Mouse (Mus musculus): ENCODE measurements at regions not wholly inside any gene's neighbourhood (a gene's known extent, or its start where the extent isn't known, plus 50 kb on each side); places are given as distances from the start of the nearest gene placed in this dataset.
A peak's percentile ranks its signal among the peaks of the same experiment; 100 is the strongest.

GRCm38 (mm10) chr5:51227996-51228395 is 339.5 kb downstream of the Ppargc1a start:
- H3K9me3 ChIP-seq (replicated peaks), result no peaks in the 10 kb centered on the region
- no peak for DNase-seq (ENCODE audit: low spot score)
- 84% methylated on average over 3 of the region's 3 CpGs for WGBS
- no peaks in the 10 kb centered on the region for H3K36me3 ChIP-seq
- no peaks in the 10 kb centered on the region for H3K27me3 ChIP-seq (ENCODE audit: low read depth, poor library complexity, severe bottlenecking)
- H3K4me3 ChIP-seq, result no peak overlapping the region
- H3K27ac ChIP-seq (replicated peaks), result no peak overlapping the region
- H3K4me1 ChIP-seq, result no peaks in the 10 kb centered on the region

GRCm38 (mm10) chr5:51203266-51203665 is 364.3 kb downstream of the Ppargc1a start:
- no peak overlapping the region for H3K27ac ChIP-seq (replicated peaks)
- no peaks in the 10 kb centered on the region for H3K4me1 ChIP-seq
- H3K36me3 ChIP-seq, result no peaks in the 10 kb centered on the region
- no peaks in the 10 kb centered on the region for H3K9me3 ChIP-seq (replicated peaks)
- no peaks in the 10 kb centered on the region for H3K27me3 ChIP-seq (ENCODE audit: low read depth, poor library complexity, severe bottlenecking)
- no peak for DNase-seq (ENCODE audit: low spot score)
- no peak overlapping the region for H3K4me3 ChIP-seq
- 93% methylated on average over 1 of the region's 1 CpGs for WGBS

- Histone ChIP-seq H3K36me3 (no peaks in the 10 kb centered on the region), H3K4me3 (no peak overlapping the region), H3K27ac (replicated peaks) (no peak overlapping the region), H3K27me3 (ENCODE audit: low read depth, poor library complexity, severe bottlenecking) (no peaks in the 10 kb centered on the region), H3K4me1 (no peaks in the 10 kb centered on the region), H3K9me3 (replicated peaks) (no peaks in the 10 kb centered on the region)
- DNase-seq (ENCODE audit: low spot score), result no peak
- 84% methylated on average over 4 of the region's 4 CpGs for WGBS
Observed at GRCm38 (mm10) chr5:51202525-51203215, 364.9 kb downstream of the Ppargc1a start.

- Histone ChIP-seq H3K27ac (replicated peaks) (0 out of 2 replicates have a peak overlapping the region, but pooled peaks have one; percentile 23), H3K4me3 (no peak overlapping the region), H3K27me3 (ENCODE audit: low read depth, poor library complexity, severe bottlenecking) (no peaks in the 10 kb centered on the region), H3K4me1 (peaks cover 6% of the 10 kb centered on the region; the same call in 1 of the 2 replicates), H3K9me3 (replicated peaks) (no peaks in the 10 kb centered on the region), H3K36me3 (no peaks in the 10 kb centered on the region)
- WGBS, result 55% methylated on average over 4 of the region's 4 CpGs
- DNase-seq (ENCODE audit: low spot score), result no peak
Observed at GRCm38 (mm10) chr5:51196393-51197347, 370.9 kb downstream of the Ppargc1a start.

GRCm38 (mm10) chr5:51190661-51191060 is 376.9 kb downstream of the Ppargc1a start:
- H3K27me3 ChIP-seq (ENCODE audit: low read depth, poor library complexity, severe bottlenecking), result no peaks in the 10 kb centered on the region
- no peaks in the 10 kb centered on the region for H3K36me3 ChIP-seq
- no peaks in the 10 kb centered on the region for H3K9me3 ChIP-seq (replicated peaks)
- H3K4me3 ChIP-seq, result no peak overlapping the region
- no peak for DNase-seq (ENCODE audit: low spot score)
- H3K4me1 ChIP-seq, result no peaks in the 10 kb centered on the region
- no peak overlapping the region for H3K27ac ChIP-seq (replicated peaks)
- WGBS, result 89% methylated on average over 3 of the region's 3 CpGs

- Histone ChIP-seq H3K36me3 (no peaks in the 10 kb centered on the region), H3K4me3 (no peak overlapping the region), H3K27me3 (ENCODE audit: low read depth, poor library complexity, severe bottlenecking) (no peaks in the 10 kb centered on the region), H3K4me1 (no peaks in the 10 kb centered on the region), H3K9me3 (replicated peaks) (no peaks in the 10 kb centered on the region), H3K27ac (replicated peaks) (no peak overlapping the region)
- no peak for DNase-seq (ENCODE audit: low spot score)
- 67% methylated on average over 1 of the region's 1 CpGs for WGBS
Observed at GRCm38 (mm10) chr5:51169828-51170227, 397.7 kb downstream of the Ppargc1a start.

GRCm38 (mm10) chr5:51168206-51168605 is 399.3 kb downstream of the Ppargc1a start:
- no peaks in the 10 kb centered on the region for H3K4me1 ChIP-seq
- DNase-seq (ENCODE audit: low spot score), result no peak
- WGBS, result 73% methylated on average over 6 of the region's 6 CpGs
- no peaks in the 10 kb centered on the region for H3K36me3 ChIP-seq
- H3K27ac ChIP-seq (replicated peaks), result no peak overlapping the region
- no peaks in the 10 kb centered on the region for H3K9me3 ChIP-seq (replicated peaks)
- H3K27me3 ChIP-seq (ENCODE audit: low read depth, poor library complexity, severe bottlenecking), result no peaks in the 10 kb centered on the region
- H3K4me3 ChIP-seq, result no peak overlapping the region

GRCm38 (mm10) chr5:51156901-51157300 is 410.6 kb downstream of the Ppargc1a start:
- Histone ChIP-seq H3K27me3 (ENCODE audit: low read depth, poor library complexity, severe bottlenecking) (no peaks in the 10 kb centered on the region), H3K36me3 (no peaks in the 10 kb centered on the region), H3K27ac (replicated peaks) (no peak overlapping the region), H3K4me1 (no peaks in the 10 kb centered on the region), H3K4me3 (no peak overlapping the region), H3K9me3 (replicated peaks) (no peaks in the 10 kb centered on the region)
- DNase-seq (ENCODE audit: low spot score), result no peak
- 70% methylated on average over 3 of the region's 3 CpGs for WGBS

- no peaks in the 10 kb centered on the region for H3K4me1 ChIP-seq
- 88% methylated on average over 4 of the region's 4 CpGs for WGBS
- H3K9me3 ChIP-seq (replicated peaks), result no peaks in the 10 kb centered on the region
- H3K36me3 ChIP-seq, result no peaks in the 10 kb centered on the region
- H3K27ac ChIP-seq (replicated peaks), result no peak overlapping the region
- DNase-seq (ENCODE audit: low spot score), result no peak
- no peak overlapping the region for H3K4me3 ChIP-seq
- no peaks in the 10 kb centered on the region for H3K27me3 ChIP-seq (ENCODE audit: low read depth, poor library complexity, severe bottlenecking)
Observed at GRCm38 (mm10) chr5:51144842-51145241, 422.7 kb downstream of the Ppargc1a start.

- no peak overlapping the region for H3K4me3 ChIP-seq
- H3K27me3 ChIP-seq (ENCODE audit: low read depth, poor library complexity, severe bottlenecking), result no peaks in the 10 kb centered on the region
- no peaks in the 10 kb centered on the region for H3K36me3 ChIP-seq
- DNase-seq (ENCODE audit: low spot score), result no peak
- H3K9me3 ChIP-seq (replicated peaks), result no peaks in the 10 kb centered on the region
- H3K27ac ChIP-seq (replicated peaks), result no peak overlapping the region
- H3K4me1 ChIP-seq, result no peaks in the 10 kb centered on the region
- WGBS, result 86% methylated on average over 6 of the region's 6 CpGs
Observed at GRCm38 (mm10) chr5:51125091-51125490, 442.4 kb downstream of the Ppargc1a start.

- no peak for DNase-seq (ENCODE audit: low spot score)
- WGBS, result 83% methylated on average over 4 of the region's 4 CpGs
- no peak overlapping the region for H3K27ac ChIP-seq (replicated peaks)
- no peaks in the 10 kb centered on the region for H3K4me1 ChIP-seq
- no peaks in the 10 kb centered on the region for H3K9me3 ChIP-seq (replicated peaks)
- no peak overlapping the region for H3K4me3 ChIP-seq
- H3K36me3 ChIP-seq, result no peaks in the 10 kb centered on the region
- H3K27me3 ChIP-seq (ENCODE audit: low read depth, poor library complexity, severe bottlenecking), result no peaks in the 10 kb centered on the region
Observed at GRCm38 (mm10) chr5:51110006-51110405, 457.5 kb downstream of the Ppargc1a start.

GRCm38 (mm10) chr5:51108737-51109136 is 458.8 kb downstream of the Ppargc1a start:
- no peak for DNase-seq (ENCODE audit: low spot score)
- WGBS, result 90% methylated on average over 1 of the region's 1 CpGs
- H3K9me3 ChIP-seq (replicated peaks), result no peaks in the 10 kb centered on the region

GRCm38 (mm10) chr5:51108181-51108580 is 459.3 kb downstream of the Ppargc1a start:
- H3K4me1 ChIP-seq, result no peaks in the 10 kb centered on the region
- H3K4me3 ChIP-seq, result no peak overlapping the region
- H3K36me3 ChIP-seq, result no peaks in the 10 kb centered on the region
- no peak overlapping the region for H3K27ac ChIP-seq (replicated peaks)
- H3K9me3 ChIP-seq (replicated peaks), result no peaks in the 10 kb centered on the region
- DNase-seq (ENCODE audit: low spot score), result no peak
- WGBS, result 83% methylated on average over 1 of the region's 1 CpGs
- H3K27me3 ChIP-seq (ENCODE audit: low read depth, poor library complexity, severe bottlenecking), result no peaks in the 10 kb centered on the region

More at GRCm38 (mm10) chr5:51108737-51109136, 458.8 kb downstream of the Ppargc1a start:
- H3K4me3 ChIP-seq, result no peak overlapping the region
- H3K36me3 ChIP-seq, result no peaks in the 10 kb centered on the region
- H3K4me1 ChIP-seq, result no peaks in the 10 kb centered on the region
- no peaks in the 10 kb centered on the region for H3K27me3 ChIP-seq (ENCODE audit: low read depth, poor library complexity, severe bottlenecking)
- H3K27ac ChIP-seq (replicated peaks), result no peak overlapping the region

All from midbrain, embryonic 10.5 days (tissue).